In genomic region chr4:116788956-116789355, GRCm38 (mm10) we compare ENCODE assay signal across 9 mouse cellular contexts. TPM values are rescaled to one million over a fixed set of nuclear protein-coding genes. Genes with fewer than 3 reads are reported as not detected.
DNase-seq lines count a peak whose midpoint lies in the region; ATAC-seq and TF ChIP-seq lines count a peak whose summit lies in the region.
"Had no signal": no experiment of that assay in that cellular context is flagged by ENCODE, and none has a peak within 500 bp of the region (broad histone marks: within the 10 kb centered on the region; RNA-seq: fewer than 3 reads in every experiment).

No protein-coding gene starts in this region.

- no peak for TF ChIP-seq EP300 in ES-Bruce4 (IDR thresholded peaks at IDR 0.05; ENCODE audit: insufficient read depth, low read depth, low read length)

- no peak overlapping the region for H3K9ac ChIP-seq in ES-Bruce4 (ENCODE audit: low read depth, poor library complexity, severe bottlenecking)
- no peak overlapping the region for H3K9ac ChIP-seq in embryonic facial prominence, embryonic 12.5 days
- H3K9ac ChIP-seq in neural tube, embryonic 14.5 days (replicated peaks; ENCODE audit: low read depth, low read length): no peak overlapping the region
- H3K9ac ChIP-seq: midbrain, embryonic 12.5 days had no signal

- no peaks in the 10 kb centered on the region for H3K27me3 ChIP-seq in ES-Bruce4 (ENCODE audit: control insufficient read depth, insufficient read depth, low read length, poor library complexity, severe bottlenecking)
- no peaks in the 10 kb centered on the region for H3K27me3 ChIP-seq in embryonic facial prominence, embryonic 12.5 days
- no peaks in the 10 kb centered on the region for H3K27me3 ChIP-seq in neural tube, embryonic 14.5 days (ENCODE audit: control insufficient read depth, insufficient read depth, low read length)
- H3K27me3 ChIP-seq: midbrain, embryonic 12.5 days had no signal

- peak; percentile 7 for TF ChIP-seq CTCF in ES-Bruce4 (IDR thresholded peaks at IDR 0.05; ENCODE audit: low read depth, low read length)

- ATAC-seq in embryonic facial prominence, embryonic 12.5 days (ENCODE audit: insufficient number of reproducible peaks, insufficient read depth, low FRiP score, low TSS enrichment): peak; percentile 56; the same call in 1 of the 2 replicates
- ATAC-seq in neural tube, embryonic 14.5 days (ENCODE audit: low read depth): peak; percentile 56; the same call in 1 of the 2 replicates

- no peaks in the 10 kb centered on the region for H3K9me3 ChIP-seq in ES-Bruce4 (replicated peaks; ENCODE audit: control insufficient read depth, insufficient read depth, low read length, poor library complexity, severe bottlenecking)
- H3K9me3 ChIP-seq in embryonic facial prominence, embryonic 12.5 days: no peaks in the 10 kb centered on the region
- peaks cover 3% of the 10 kb centered on the region; the same call in 1 of the 2 replicates for H3K9me3 ChIP-seq in neural tube, embryonic 14.5 days (ENCODE audit: control insufficient read depth, low read length)
- H3K9me3 ChIP-seq: midbrain, embryonic 12.5 days had no signal

- TF ChIP-seq POLR2A in ES-Bruce4 (IDR thresholded peaks at IDR 0.05; ENCODE audit: insufficient read depth, low read length): no peak

- peak; percentile 30 to 52 for DNase-seq in adrenal gland, postnatal 4 days (ENCODE audit: low spot score in 2 of 2)
- peak; percentile 85 to 91 for DNase-seq in heart, postnatal 10 days
- peak; percentile 66 to 95 for DNase-seq in layer of hippocampus, adult 18-20 months (ENCODE audit: low spot score in 2 of 2)
- peak; percentile 74 to 89 for DNase-seq in lung, adult 18-20 months
- peak; percentile 67 for DNase-seq in testis, postnatal 14 days (ENCODE audit: low spot score)

- 2% methylated on average over 3 of the region's 3 CpGs for WGBS in embryonic facial prominence, embryonic 12.5 days
- WGBS in neural tube, embryonic 14.5 days: 7% methylated on average over 3 of the region's 3 CpGs

- peaks cover 4% of the 10 kb centered on the region for H3K36me3 ChIP-seq in ES-Bruce4 (ENCODE audit: control insufficient read depth, insufficient read depth, low read length, poor library complexity, severe bottlenecking)
- H3K36me3 ChIP-seq in embryonic facial prominence, embryonic 12.5 days: no peaks in the 10 kb centered on the region
- H3K36me3 ChIP-seq in neural tube, embryonic 14.5 days (ENCODE audit: control insufficient read depth, insufficient read depth, low read length): no peaks in the 10 kb centered on the region
- H3K36me3 ChIP-seq: midbrain, embryonic 12.5 days had no signal

- H3K4me1 ChIP-seq in ES-Bruce4 (ENCODE audit: control insufficient read depth, insufficient read depth, low read length): no peaks in the 10 kb centered on the region
- H3K4me1 ChIP-seq in embryonic facial prominence, embryonic 12.5 days: 0 out of 2 replicates have a peak, but pooled peaks cover 4% of the 10 kb centered on the region
- H3K4me1 ChIP-seq in neural tube, embryonic 14.5 days (ENCODE audit: control insufficient read depth, insufficient read depth, low read length): no peaks in the 10 kb centered on the region
- H3K4me1 ChIP-seq: midbrain, embryonic 12.5 days had no signal

- no peak overlapping the region for H3K4me3 ChIP-seq in ES-Bruce4 (ENCODE audit: low read depth, low read length)
- H3K4me3 ChIP-seq in embryonic facial prominence, embryonic 12.5 days: no peak overlapping the region
- H3K4me3 ChIP-seq in neural tube, embryonic 14.5 days (ENCODE audit: low read depth, low read length): no peak overlapping the region
- H3K4me3 ChIP-seq: midbrain, embryonic 12.5 days had no signal

- intact Hi-C loops in heart, postnatal 10 days (cut with DNase I): loop anchor here (1.0 kb wide), 1 partner anchor 70 kb away; no protein-coding TSS in a partner anchor

- no peak overlapping the region for H3K27ac ChIP-seq in ES-Bruce4 (ENCODE audit: insufficient read depth, low read length)
- 0 out of 2 replicates have a peak overlapping the region, but pooled peaks have one; percentile 65 for H3K27ac ChIP-seq in embryonic facial prominence, embryonic 12.5 days
- no peak overlapping the region for H3K27ac ChIP-seq in neural tube, embryonic 14.5 days (ENCODE audit: low read depth, low read length)
- H3K27ac ChIP-seq: midbrain, embryonic 12.5 days had no signal

- H3K4me2 ChIP-seq in embryonic facial prominence, embryonic 12.5 days (replicated peaks): 0 out of 2 replicates have a peak overlapping the region, but pooled peaks have one; percentile 16
- no peak overlapping the region for H3K4me2 ChIP-seq in neural tube, embryonic 14.5 days (ENCODE audit: low read depth, low read length)
- H3K4me2 ChIP-seq: midbrain, embryonic 12.5 days had no signal

RNA-seq across cellular contexts. Expression of gene Toe1, which starts 18.5 kb away (rescaled TPM):
- 14.9 and 19.2 TPM in 2 replicates for polyA plus RNA-seq in ES-Bruce4 (2011; ENCODE audit: insufficient read depth, insufficient read length, low read depth, missing spikeins)
- 10 to 100 TPM; 25.1 to 28.3 TPM for total RNA-seq in adrenal gland, postnatal 4 days (2021)
- polyA plus RNA-seq in embryonic facial prominence, embryonic 12.5 days (2016; fragmentation: Nextera tagmentation; extraction: Ambion mirVana): 37.7 and 37.9 TPM in 2 replicates
- total RNA-seq in heart, postnatal 10 days (2021): 10 to 100 TPM; 13.2 to 13.6 TPM
- total RNA-seq in layer of hippocampus, adult 18-20 months (2021): 10 to 100 TPM; 12.9 TPM
- 28.8 and 29.5 TPM in 2 replicates for polyA plus RNA-seq in neural tube, embryonic 14.5 days (2014; fragmentation: Nextera tagmentation; extraction: Ambion mirVana)

RNA-seq across cellular contexts. Expression of gene Mutyh, which starts 18.6 kb away (rescaled TPM):
- polyA plus RNA-seq in ES-Bruce4 (2011; ENCODE audit: insufficient read depth, insufficient read length, low read depth, missing spikeins): 23.6 and 30.0 TPM in 2 replicates
- 10 to 100 TPM; 10.0 to 10.4 TPM for total RNA-seq in adrenal gland, postnatal 4 days (2021)
- 20.1 and 20.7 TPM in 2 replicates for polyA plus RNA-seq in embryonic facial prominence, embryonic 12.5 days (2016; fragmentation: Nextera tagmentation; extraction: Ambion mirVana)
- 1 to 10 TPM; 1.7 to 1.9 TPM for total RNA-seq in heart, postnatal 10 days (2021)
- 1 to 10 TPM; 3.5 to 3.8 TPM for total RNA-seq in layer of hippocampus, adult 18-20 months (2021)
- 4.8 and 7.0 TPM in 2 replicates for polyA plus RNA-seq in neural tube, embryonic 14.5 days (2014; fragmentation: Nextera tagmentation; extraction: Ambion mirVana)

RNA-seq across cellular contexts. Expression of gene Hpdl, which starts 32.6 kb away (rescaled TPM):
- polyA plus RNA-seq in ES-Bruce4 (2011; ENCODE audit: insufficient read depth, insufficient read length, low read depth, missing spikeins): 3.9 and 4.2 TPM in 2 replicates
- total RNA-seq in adrenal gland, postnatal 4 days (2021): 1 to 10 TPM; 2.4 to 2.8 TPM
- 1.1 and 1.5 TPM in 2 replicates for polyA plus RNA-seq in embryonic facial prominence, embryonic 12.5 days (2016; fragmentation: Nextera tagmentation; extraction: Ambion mirVana)
- total RNA-seq in heart, postnatal 10 days (2021): 1 to 10 TPM; 3.5 to 3.8 TPM
- 1 to 10 TPM; 4.3 to 5.5 TPM for total RNA-seq in layer of hippocampus, adult 18-20 months (2021)
- polyA plus RNA-seq in neural tube, embryonic 14.5 days (2014; fragmentation: Nextera tagmentation; extraction: Ambion mirVana): 1.5 and 2.7 TPM in 2 replicates
